Mouse (Mus musculus) c-Kit-positive CD71-positive TER-119-negative erythroid progenitor cells, embryonic 14.5 days (primary cell): ENCODE results near the gene Adora1.

Experiments used
- DNase-seq: peaks from one replicate; pipeline ENCODE4 v3.0.0-alpha.2; 2013; ENCODE audit warnings: low read depth

The Adora1 gene

GRCm38 (mm10) chr1:134194298-134195022 is 40.8 kb downstream of the Adora1 start:
- no peak for DNase-seq

- DNase-seq, result no peak
Observed at GRCm38 (mm10) chr1:134193674-134194197, 41.5 kb downstream of the Adora1 start.

- no peak for DNase-seq
Observed at GRCm38 (mm10) chr1:134193126-134193525, 42.1 kb downstream of the Adora1 start, which contains the start of gene Mybph. Gene Mybph (plus strand): TSS chr1:134193448.

- no peak for DNase-seq
Observed at GRCm38 (mm10) chr1:134192024-134192423, 43.2 kb downstream of the Adora1 start.

GRCm38 (mm10) chr1:134191192-134191591 is 44.0 kb downstream of the Adora1 start:
- DNase-seq, result no peak

GRCm38 (mm10) chr1:134188989-134189729 is 46.1 kb downstream of the Adora1 start:
- no peak for DNase-seq

GRCm38 (mm10) chr1:134188217-134188616 is 47.0 kb downstream of the Adora1 start:
- no peak for DNase-seq

GRCm38 (mm10) chr1:134184089-134184488 is 51.1 kb downstream of the Adora1 start:
- no peak for DNase-seq

GRCm38 (mm10) chr1:134182025-134182424 is 53.2 kb downstream of the Adora1 start, which contains the start of gene Chil1:
Gene Chil1 (plus strand): TSS chr1:134182176.
- DNase-seq, result no peak

- DNase-seq, result no peak
Observed at GRCm38 (mm10) chr1:134177976-134178375, 57.3 kb downstream of the Adora1 start.

GRCm38 (mm10) chr1:134173081-134173480 is 62.1 kb downstream of the Adora1 start:
- no peak for DNase-seq

- DNase-seq, result no peak
Observed at GRCm38 (mm10) chr1:134168985-134169697, 66.1 kb downstream of the Adora1 start.

- DNase-seq, result no peak
Observed at GRCm38 (mm10) chr1:134168567-134168966, 66.7 kb downstream of the Adora1 start.

GRCm38 (mm10) chr1:134167416-134168305 is 67.6 kb downstream of the Adora1 start:
- DNase-seq, result no peak

GRCm38 (mm10) chr1:134166547-134166946 is 68.7 kb downstream of the Adora1 start:
- DNase-seq, result no peak

- DNase-seq, result no peak
Observed at GRCm38 (mm10) chr1:134164454-134164853, 70.8 kb downstream of the Adora1 start.

GRCm38 (mm10) chr1:134163476-134163875 is 71.8 kb downstream of the Adora1 start:
- no peak for DNase-seq

GRCm38 (mm10) chr1:134162510-134163225 is 72.6 kb downstream of the Adora1 start:
- no peak for DNase-seq

- DNase-seq, result no peak
Observed at GRCm38 (mm10) chr1:134161399-134161798, 73.8 kb downstream of the Adora1 start.

GRCm38 (mm10) chr1:134160404-134160803 is 74.8 kb downstream of the Adora1 start:
- DNase-seq, result no peak

GRCm38 (mm10) chr1:134154655-134155054 is 80.6 kb downstream of the Adora1 start:
- DNase-seq, result no peak
